10 mouse cellular contexts compared by ENCODE assay signal in genomic region chr5:37002001-37002400, GRCm38 (mm10). TPM values are rescaled to one million over a fixed set of nuclear protein-coding genes. Genes with fewer than 3 reads are reported as not detected.
DNase-seq lines count a peak whose midpoint lies in the region; ATAC-seq and TF ChIP-seq lines count a peak whose summit lies in the region.
"Had no signal": no experiment of that assay in that cellular context is flagged by ENCODE, and none has a peak within 500 bp of the region (broad histone marks: within the 10 kb centered on the region; RNA-seq: fewer than 3 reads in every experiment).

No protein-coding gene starts in this region.

- no peaks in the 10 kb centered on the region for H3K4me1 ChIP-seq in intestine, postnatal 0 days (replicated peaks; ENCODE audit: control insufficient read depth, insufficient read depth, low read length)
- H3K4me1 ChIP-seq in intestine, embryonic 16.5 days (ENCODE audit: control insufficient read depth, insufficient read depth, low read length): no peaks in the 10 kb centered on the region
- H3K4me1 ChIP-seq in embryonic facial prominence, embryonic 10.5 days: peaks cover 8% of the 10 kb centered on the region
- no peaks in the 10 kb centered on the region for H3K4me1 ChIP-seq in liver, embryonic 13.5 days (replicated peaks)
- H3K4me1 ChIP-seq: embryonic facial prominence, embryonic 12.5 days; megakaryocyte, embryonic 14.5 days had no signal

- no peak for ATAC-seq in intestine, postnatal 0 days
- ATAC-seq in intestine, embryonic 16.5 days: no peak
- no peak for ATAC-seq in liver, embryonic 13.5 days (ENCODE audit: low read depth)

- H3K4me3 ChIP-seq in intestine, postnatal 0 days (ENCODE audit: low read depth, low read length): no peak overlapping the region
- no peak overlapping the region for H3K4me3 ChIP-seq in intestine, embryonic 16.5 days (ENCODE audit: low read length)
- H3K4me3 ChIP-seq in embryonic facial prominence, embryonic 10.5 days: no peak overlapping the region
- no peak overlapping the region for H3K4me3 ChIP-seq in liver, embryonic 13.5 days (replicated peaks)
- H3K4me3 ChIP-seq: embryonic facial prominence, embryonic 12.5 days; megakaryocyte, embryonic 14.5 days had no signal

- H3K27me3 ChIP-seq in intestine, postnatal 0 days (replicated peaks; ENCODE audit: control insufficient read depth, insufficient read depth, low read length): no peaks in the 10 kb centered on the region
- 0 out of 2 replicates have a peak, but pooled peaks cover 2% of the 10 kb centered on the region for H3K27me3 ChIP-seq in intestine, embryonic 16.5 days (replicated peaks; ENCODE audit: control insufficient read depth, insufficient read depth, low read length)
- 0 out of 2 replicates have a peak, but pooled peaks cover 5% of the 10 kb centered on the region for H3K27me3 ChIP-seq in embryonic facial prominence, embryonic 10.5 days (replicated peaks; ENCODE audit: low read depth, poor library complexity, severe bottlenecking)
- no peaks in the 10 kb centered on the region for H3K27me3 ChIP-seq in liver, embryonic 13.5 days
- H3K27me3 ChIP-seq: embryonic facial prominence, embryonic 12.5 days had no signal

- H3K9me3 ChIP-seq in intestine, postnatal 0 days (ENCODE audit: control insufficient read depth): no peaks in the 10 kb centered on the region
- H3K9me3 ChIP-seq in intestine, embryonic 16.5 days (ENCODE audit: control insufficient read depth, low read length): no peaks in the 10 kb centered on the region
- H3K9me3 ChIP-seq in embryonic facial prominence, embryonic 10.5 days: no peaks in the 10 kb centered on the region
- H3K9me3 ChIP-seq in liver, embryonic 13.5 days (replicated peaks): no peaks in the 10 kb centered on the region
- H3K9me3 ChIP-seq: embryonic facial prominence, embryonic 12.5 days had no signal

- no peak overlapping the region for H3K4me2 ChIP-seq in intestine, postnatal 0 days (replicated peaks; ENCODE audit: low read depth)
- H3K4me2 ChIP-seq in intestine, embryonic 16.5 days (ENCODE audit: low read depth, low read length): no peak overlapping the region
- no peak overlapping the region for H3K4me2 ChIP-seq in liver, embryonic 13.5 days
- H3K4me2 ChIP-seq: embryonic facial prominence, embryonic 12.5 days had no signal

- peak; percentile 87 for DNase-seq in adrenal gland, postnatal 10 days
- peak; percentile 66 for DNase-seq in embryonic facial prominence, embryonic 10.5 days (ENCODE audit: low spot score)
- peak; percentile 85 for DNase-seq in kidney, postnatal 10 days
- peak; percentile 14 for DNase-seq in liver, embryonic 13.5 days
- DNase-seq in right cerebral cortex, postnatal 14 days: peak; percentile 84
- DNase-seq in urinary bladder, postnatal 36 days (ENCODE audit: low spot score in 2 of 2): peak; percentile 54 to 63

- peak; percentile 86 for TF ChIP-seq CTCF in intestine, postnatal 0 days (IDR thresholded peaks at IDR 0.05; ENCODE audit: low read depth)

- H3K36me3 ChIP-seq in intestine, postnatal 0 days (ENCODE audit: control insufficient read depth, insufficient read depth): no peaks in the 10 kb centered on the region
- H3K36me3 ChIP-seq in intestine, embryonic 16.5 days (ENCODE audit: control insufficient read depth, insufficient read depth, low read length): no peaks in the 10 kb centered on the region
- no peaks in the 10 kb centered on the region for H3K36me3 ChIP-seq in embryonic facial prominence, embryonic 10.5 days (replicated peaks)
- H3K36me3 ChIP-seq in liver, embryonic 13.5 days: no peaks in the 10 kb centered on the region
- H3K36me3 ChIP-seq: embryonic facial prominence, embryonic 12.5 days had no signal

- H3K27ac ChIP-seq in intestine, postnatal 0 days (ENCODE audit: low read depth, low read length): no peak overlapping the region
- H3K27ac ChIP-seq in intestine, embryonic 16.5 days (ENCODE audit: low read length): no peak overlapping the region
- no peak overlapping the region for H3K27ac ChIP-seq in embryonic facial prominence, embryonic 10.5 days (replicated peaks)
- no peak overlapping the region for H3K27ac ChIP-seq in liver, embryonic 13.5 days
- H3K27ac ChIP-seq: embryonic facial prominence, embryonic 12.5 days had no signal

- no peak overlapping the region for H3K9ac ChIP-seq in intestine, postnatal 0 days (ENCODE audit: low read depth, low read length)
- H3K9ac ChIP-seq in intestine, embryonic 16.5 days (ENCODE audit: low read depth, low read length): no peak overlapping the region
- no peak overlapping the region for H3K9ac ChIP-seq in liver, embryonic 13.5 days
- H3K9ac ChIP-seq: embryonic facial prominence, embryonic 12.5 days had no signal

- WGBS in intestine, postnatal 0 days: 56% methylated on average over 2 of the region's 2 CpGs
- 53% methylated on average over 2 of the region's 2 CpGs for WGBS in intestine, embryonic 16.5 days
- 48% methylated on average over 2 of the region's 2 CpGs for WGBS in embryonic facial prominence, embryonic 10.5 days
- WGBS in liver, embryonic 13.5 days (ENCODE audit: insufficient replicate concordance): 48% methylated on average over 2 of the region's 2 CpGs

RNA-seq across cellular contexts. Expression of gene Wfs1, which starts 13.0 kb away (rescaled TPM):
- 12.8 and 15.6 TPM in 2 replicates for polyA plus RNA-seq in intestine, postnatal 0 days (2015; fragmentation: Nextera tagmentation; extraction: Ambion mirVana)
- 15.9 and 18.0 TPM in 2 replicates for polyA plus RNA-seq in intestine, embryonic 16.5 days (2015; fragmentation: Nextera tagmentation; extraction: Ambion mirVana)
- total RNA-seq in adrenal gland, postnatal 10 days (2021): 10 to 100 TPM; 19.0 to 19.6 TPM
- polyA plus RNA-seq in embryonic facial prominence, embryonic 10.5 days (2016; fragmentation: Nextera tagmentation; extraction: Ambion mirVana): 7.3 and 10.0 TPM in 2 replicates
- polyA plus RNA-seq in liver, embryonic 13.5 days (2015; fragmentation: Nextera tagmentation; extraction: Ambion mirVana): 1.1 and 1.2 TPM in 2 replicates

Comparison
In these comparisons a context has a peak if more than half of its experiments do, and no peak if none do; other contexts are left out.
1. DNase-seq: peak in every context shown above with its lines; median percentile 87 in adrenal gland, postnatal 10 days; 85 in kidney, postnatal 10 days; 84 in right cerebral cortex, postnatal 14 days; 66 in embryonic facial prominence, embryonic 10.5 days; 58 in urinary bladder, postnatal 36 days; 14 in liver, embryonic 13.5 days.